Mouse (Mus musculus) heart, embryonic 16.5 days (tissue): ENCODE data around the gene Wnt10b. TPM values are rescaled to one million over a fixed set of nuclear protein-coding genes. Genes with fewer than 3 reads are reported as not detected.
"Not testable (repeated sequence)": the region's sequence is repeated elsewhere in the genome, so short reads cannot be mapped to it uniquely, and the experiment has no call there.

ENCODE experiments used
- ATAC-seq: fragments of 200-750 bp; cut with Nextera tagmentation; replicated peaks from 2 replicates; pipeline ENCODE4 v1.8.0; 2017; ENCODE audit warnings: moderate number of reproducible peaks; ENCODE audit not compliant: insufficient read depth, low FRiP score; ENCODE audit errors: extremely low read depth
- H3K27ac ChIP-seq: fragments of 300-500 bp; sonication (generic); 2 replicates; pipeline ENCODE4 v1.5.1; 2014; ENCODE audit warnings: mild to moderate bottlenecking, low read length, control low read depth, moderate library complexity
- H3K27me3 ChIP-seq: fragments of 300-500 bp; sonication (generic); 2 replicates; pipeline ENCODE4 v1.6.1; 2014; ENCODE audit warnings: low read length, mixed read lengths; ENCODE audit not compliant: control insufficient read depth, insufficient read depth
- H3K36me3 ChIP-seq: fragments of 300-500 bp; sonication (generic); 2 replicates; pipeline ENCODE4 v1.6.1; 2014; ENCODE audit not compliant: control insufficient read depth, insufficient read depth
- H3K4me1 ChIP-seq: fragments of 300-500 bp; sonication (generic); 2 replicates; pipeline ENCODE4 v1.6.1; 2014; ENCODE audit warnings: low read length, mixed read lengths; ENCODE audit not compliant: control insufficient read depth, insufficient read depth
- H3K4me2 ChIP-seq: fragments of 300-500 bp; sonication (generic); 2 replicates; pipeline ENCODE4 v1.6.1; 2014; ENCODE audit warnings: low read depth, mild to moderate bottlenecking, control low read depth, low read length
- H3K4me3 ChIP-seq: fragments of 300-500 bp; sonication (generic); 2 replicates; pipeline ENCODE4 v1.5.1; 2014; ENCODE audit warnings: mild to moderate bottlenecking, control low read depth, low read length
- H3K9ac ChIP-seq: fragments of 300-500 bp; sonication (generic); 2 replicates; pipeline ENCODE4 v1.6.1; 2014; ENCODE audit warnings: low read length, control low read depth
- H3K9me3 ChIP-seq: fragments of 300-500 bp; sonication (generic); replicated peaks from 2 replicates; pipeline ENCODE4 v1.6.1; 2016; ENCODE audit warnings: low read length; ENCODE audit not compliant: control insufficient read depth
- WGBS: fragments of 180-500 bp; shearing (Covaris S2); extraction: QIAGEN DNeasy Blood & Tissue Kit; methylation state at CpG from one replicate; pipeline ENCODE4 v1.1.7; 2014; 5-methylcytosine and 5-hydroxymethylcytosine counted together
- polyA plus RNA-seq: library from polyadenylated mRNA; unstranded; fragments of >200 nt; fragmentation: Nextera tagmentation; extraction: Ambion mirVana; gene quantifications from 2 replicates; pipeline ENCODE4 v1.2.1, GENCODE M21; 2015

Gene Wnt10b
- polyA plus RNA-seq, 1 experiment from 2014 or later = 0.28 TPM

DNA sequence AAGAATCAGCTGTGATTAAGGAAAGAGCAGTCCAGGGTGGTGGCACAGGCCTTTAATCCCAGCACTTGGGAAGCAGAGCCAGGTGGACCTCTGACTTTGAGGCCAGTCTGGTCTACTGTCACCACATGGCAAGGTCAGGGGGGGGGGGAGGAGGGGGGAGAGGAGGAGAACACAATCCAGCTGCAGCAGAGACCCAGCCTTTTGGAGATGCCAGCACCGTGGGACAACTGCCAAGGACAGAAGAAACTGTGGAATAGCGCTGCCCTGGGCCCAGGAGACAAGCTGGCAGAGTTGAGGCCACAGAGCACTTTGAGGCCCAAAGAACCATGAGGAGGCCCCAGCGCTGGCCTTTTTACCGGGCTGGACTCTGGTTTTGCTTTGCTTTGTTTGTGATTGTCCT, 12.0 kb downstream of the Wnt10b start:
- Histone ChIP-seq H3K27me3 (peaks cover 16% of the 10 kb centered on the region), H3K9ac (no peak overlapping the region), H3K4me1 (peaks cover 12% of the 10 kb centered on the region), H3K27ac (no peak overlapping the region), H3K9me3 (no peaks in the 10 kb centered on the region), H3K4me2 (no peak overlapping the region), H3K4me3 (no peak overlapping the region), H3K36me3 (no peaks in the 10 kb centered on the region)
- WGBS = 75% methylated on average over 4 of the region's 4 CpGs
- no peak for ATAC-seq

DNA sequence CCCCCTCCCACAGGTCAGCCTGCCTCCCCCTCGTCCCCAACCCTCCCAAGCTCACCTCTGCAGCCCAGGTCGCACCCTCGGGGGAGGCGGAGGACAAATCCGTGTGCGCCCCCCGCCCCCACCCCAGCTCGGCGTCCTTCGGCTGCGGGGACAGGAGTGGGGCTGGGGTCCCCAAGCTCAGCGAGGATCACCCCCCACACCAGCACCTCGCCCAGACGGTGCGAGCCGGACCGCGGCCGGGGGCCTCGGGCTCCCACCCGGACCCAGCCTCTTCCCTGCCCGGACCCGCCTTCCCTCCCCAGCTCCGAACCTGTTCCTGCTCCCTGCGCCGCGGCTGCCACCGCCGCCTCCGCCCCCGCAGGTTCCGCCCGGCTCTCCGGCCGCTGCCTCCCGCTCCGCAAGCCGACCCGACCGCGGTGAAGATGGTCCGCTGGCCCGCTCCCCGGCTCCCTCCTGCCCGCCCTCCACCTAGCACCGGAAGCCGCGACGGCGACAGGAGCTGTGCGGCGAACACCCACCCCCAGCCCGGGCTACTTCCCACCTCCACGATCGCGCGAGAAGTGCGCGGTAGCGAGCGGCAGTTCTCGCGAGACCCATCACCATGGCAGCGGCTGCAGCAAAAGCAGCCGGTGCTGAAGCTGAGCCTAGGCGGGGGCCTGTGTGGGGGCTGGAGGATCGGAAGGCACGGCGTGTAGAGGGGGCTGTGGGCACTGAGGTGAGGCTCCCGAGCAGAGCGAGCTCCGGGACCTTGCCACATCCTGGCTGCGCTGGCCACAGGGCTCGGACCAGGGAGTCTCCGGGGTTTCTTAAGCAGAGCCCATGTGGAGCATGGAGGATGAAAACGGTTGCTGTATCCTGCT, 15.1 kb downstream of the Wnt10b start, which contains the start of gene Arf3:
Gene Arf3 (minus strand): TSS at position 545 of the 860 bp plus-strand sequence.
- under 1% methylated on average over 75 of the region's 76 CpGs for WGBS
- H3K4me1 ChIP-seq = peaks cover 12% of the 10 kb centered on the region

DNA sequence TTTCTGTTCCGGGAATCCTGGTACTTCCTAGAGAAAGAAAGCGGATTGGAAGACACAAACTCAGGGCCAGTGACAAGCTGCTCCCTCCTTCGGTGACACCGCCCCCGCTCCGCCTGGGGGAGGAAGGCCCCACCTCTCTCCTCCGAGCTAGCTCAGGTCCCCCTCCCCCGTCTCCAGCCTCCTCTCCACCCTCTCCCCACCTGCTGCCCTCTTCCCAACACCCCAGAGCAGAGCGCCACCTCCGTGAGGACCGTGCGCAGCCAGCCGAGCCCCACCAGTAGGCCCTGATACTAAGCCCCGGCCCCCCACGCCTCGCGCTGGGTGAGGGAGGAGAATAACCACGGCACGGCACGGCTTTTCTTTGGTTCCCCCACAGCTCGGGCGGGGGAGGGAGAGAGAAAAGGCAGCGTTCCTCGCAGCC, 15.7 kb downstream of the Wnt10b start:
- Histone ChIP-seq H3K36me3 (0 out of 2 replicates have a peak, but pooled peaks cover 7% of the 10 kb centered on the region), H3K27ac (peak overlapping the region; percentile 85), H3K9me3 (no peaks in the 10 kb centered on the region), H3K4me1 (peaks cover 12% of the 10 kb centered on the region), H3K9ac (peak overlapping the region; percentile 86), H3K4me3 (peak overlapping the region; percentile 99), H3K27me3 (peaks cover 9% of the 10 kb centered on the region), H3K4me2 (peak overlapping the region; percentile 84)
- ATAC-seq = peak; percentile 72
- WGBS = under 1% methylated on average over 22 of the region's 24 CpGs

More for the DNA sequence above, 15.1 kb downstream of the Wnt10b start, which contains the start of gene Arf3:
- Histone ChIP-seq H3K27ac (peak within 1 kb of the TSS; percentile 85), H3K4me2 (peak within 1 kb of the TSS; percentile 84), H3K4me3 (peak within 1 kb of the TSS; percentile 99), H3K27me3 (peaks cover 9% of the 10 kb centered on the region), H3K9me3 (no peaks in the 10 kb centered on the region), H3K9ac (peak within 1 kb of the TSS; percentile 86), H3K36me3 (0 out of 2 replicates have a peak, but pooled peaks cover 7% of the 10 kb centered on the region)
- peak; percentile 94 for ATAC-seq

DNA sequence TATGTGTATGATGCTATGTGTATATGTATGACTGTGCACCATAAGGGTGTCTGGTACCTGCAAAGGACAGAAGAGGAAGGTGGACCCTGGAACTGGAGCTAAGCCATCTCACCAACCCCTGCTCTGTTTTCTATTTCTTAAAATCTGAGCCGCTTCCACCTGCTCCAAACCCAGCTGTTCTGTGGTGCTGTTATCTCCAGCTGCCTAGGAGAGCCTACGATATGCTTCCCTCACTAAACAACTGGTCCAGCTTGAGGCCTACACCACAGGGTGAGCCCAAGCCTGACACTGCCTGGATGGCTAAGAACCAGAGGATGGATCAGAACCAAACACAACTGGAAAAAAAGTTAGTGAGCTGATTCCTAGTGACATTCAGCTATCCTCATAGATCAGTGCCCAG, 23.8 kb downstream of the Wnt10b start:
- WGBS = 81% methylated on average over 2 of the region's 2 CpGs
- ATAC-seq = no peak
- no peaks in the 10 kb centered on the region for H3K9me3 ChIP-seq
- H3K36me3 ChIP-seq = 0 out of 2 replicates have a peak, but pooled peaks cover 2% of the 10 kb centered on the region
- H3K27me3 ChIP-seq = no peaks in the 10 kb centered on the region
- no peak overlapping the region for H3K4me3 ChIP-seq
- H3K4me1 ChIP-seq = no peaks in the 10 kb centered on the region
- H3K4me2 ChIP-seq = no peak overlapping the region
- H3K9ac ChIP-seq = no peak overlapping the region
- H3K27ac ChIP-seq = no peak overlapping the region

DNA sequence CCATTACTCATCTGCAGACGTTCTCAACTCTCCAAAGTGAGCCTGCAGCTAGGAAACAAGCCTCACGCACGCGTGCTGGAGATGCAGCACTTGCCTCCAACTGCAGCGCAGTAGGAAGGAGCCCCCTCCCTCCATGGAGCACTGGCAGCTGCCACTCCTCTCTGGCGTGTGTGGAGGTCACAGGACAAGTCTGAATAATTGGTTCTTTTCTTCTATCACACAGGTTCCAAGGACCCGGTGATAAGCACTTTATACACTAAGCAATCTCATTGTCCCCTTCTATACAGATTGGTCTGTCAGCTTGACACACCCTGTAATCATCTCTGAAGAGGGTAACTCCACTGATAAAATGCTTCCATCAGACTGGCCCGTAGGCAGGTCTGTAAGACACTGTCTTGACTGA, 24.9 kb downstream of the Wnt10b start:
- no peaks in the 10 kb centered on the region for H3K9me3 ChIP-seq
- H3K27me3 ChIP-seq = no peaks in the 10 kb centered on the region
- H3K4me3 ChIP-seq = no peak overlapping the region
- WGBS = 59% methylated on average over 8 of the region's 8 CpGs
- H3K4me2 ChIP-seq = no peak overlapping the region
- H3K9ac ChIP-seq = no peak overlapping the region
- no peaks in the 10 kb centered on the region for H3K36me3 ChIP-seq
- H3K27ac ChIP-seq = no peak overlapping the region
- ATAC-seq = no peak
- H3K4me1 ChIP-seq = no peaks in the 10 kb centered on the region

DNA sequence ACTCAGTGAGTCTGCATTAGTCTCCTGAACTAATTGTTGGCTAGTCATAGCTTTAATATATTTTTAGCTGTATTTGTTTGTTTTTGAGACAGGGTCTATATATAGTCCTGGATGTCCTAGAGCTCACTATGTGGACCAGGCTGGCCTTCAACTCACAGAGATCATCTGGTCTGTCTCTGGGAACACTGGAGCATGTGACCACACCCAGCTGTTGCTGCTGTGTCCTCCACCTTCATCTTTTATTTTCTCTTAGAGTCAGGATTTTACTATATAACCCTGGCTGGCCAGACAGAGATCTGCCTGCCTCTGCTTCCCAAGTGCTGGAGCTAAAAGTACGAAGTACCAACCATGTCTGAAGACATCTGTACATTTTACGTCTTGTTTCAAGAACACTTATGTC, 28.9 kb downstream of the Wnt10b start:
- ATAC-seq = no peak
- no peaks in the 10 kb centered on the region for H3K27me3 ChIP-seq
- no peaks in the 10 kb centered on the region for H3K9me3 ChIP-seq
- H3K4me1 ChIP-seq = peaks cover 15% of the 10 kb centered on the region
- H3K4me3 ChIP-seq = no peak overlapping the region
- H3K9ac ChIP-seq = no peak overlapping the region
- WGBS = 95% methylated on average over 2 of the region's 2 CpGs
- H3K27ac ChIP-seq = no peak overlapping the region
- H3K4me2 ChIP-seq = no peak overlapping the region
- no peaks in the 10 kb centered on the region for H3K36me3 ChIP-seq

DNA sequence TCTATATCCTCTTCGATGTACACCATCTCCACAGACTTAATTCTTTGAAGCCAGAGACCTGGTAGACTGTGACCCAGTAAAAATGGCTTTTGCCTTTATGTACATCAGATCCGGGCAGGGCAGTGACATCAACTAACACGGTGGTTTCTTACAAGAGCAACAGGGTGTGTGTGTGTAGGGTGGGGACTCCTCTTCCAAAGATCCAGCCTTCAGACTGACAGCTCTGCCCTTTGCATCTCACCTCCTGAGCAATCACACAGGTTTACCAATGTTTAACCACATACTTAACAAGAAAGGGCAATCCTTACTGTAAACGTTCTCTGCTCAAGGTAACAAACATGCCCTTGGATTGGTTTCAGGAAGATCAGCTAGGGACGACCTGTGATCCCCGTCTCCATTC, 30.7 kb downstream of the Wnt10b start:
- no peaks in the 10 kb centered on the region for H3K27me3 ChIP-seq
- H3K4me1 ChIP-seq = peaks cover 15% of the 10 kb centered on the region
- H3K4me2 ChIP-seq = no peak overlapping the region
- 76% methylated on average over 6 of the region's 6 CpGs for WGBS
- H3K4me3 ChIP-seq = no peak overlapping the region
- H3K9me3 ChIP-seq = no peaks in the 10 kb centered on the region
- ATAC-seq = no peak
- no peak overlapping the region for H3K27ac ChIP-seq
- 0 out of 2 replicates have a peak, but pooled peaks cover 3% of the 10 kb centered on the region for H3K36me3 ChIP-seq
- H3K9ac ChIP-seq = no peak overlapping the region

DNA sequence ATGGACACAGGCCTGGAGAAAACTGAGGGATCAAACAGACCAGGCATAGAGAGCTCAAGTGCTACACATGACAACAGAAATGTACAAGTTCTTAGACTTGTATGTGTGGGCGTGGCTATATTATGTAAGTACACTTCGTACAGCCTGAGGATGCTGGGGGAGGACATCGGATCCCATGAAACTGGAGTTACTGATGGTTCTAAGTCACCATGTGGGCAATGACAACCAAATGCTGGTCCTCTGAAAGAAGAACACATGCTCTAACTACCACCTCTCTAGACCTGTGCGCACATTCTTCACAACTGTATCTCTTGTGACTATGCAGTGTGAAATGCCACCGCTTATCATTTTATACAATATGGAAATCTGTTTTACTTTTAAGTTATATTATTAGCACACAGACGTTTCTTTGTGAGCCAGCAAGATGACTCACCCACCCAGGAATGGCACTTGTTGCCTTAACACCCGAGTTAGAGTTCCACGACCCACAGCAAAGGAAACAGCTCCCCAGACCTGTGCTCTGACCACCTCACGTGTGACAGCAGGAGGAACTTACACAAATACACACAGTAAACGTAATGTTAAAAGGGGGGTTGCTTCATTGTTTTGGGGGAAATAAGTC, 31.5 kb downstream of the Wnt10b start:
- Histone ChIP-seq H3K9me3 (no peaks in the 10 kb centered on the region), H3K4me3 (no peak overlapping the region), H3K27me3 (no peaks in the 10 kb centered on the region), H3K36me3 (0 out of 2 replicates have a peak, but pooled peaks cover 4% of the 10 kb centered on the region), H3K9ac (no peak overlapping the region), H3K4me1 (peaks cover 15% of the 10 kb centered on the region), H3K27ac (no peak overlapping the region), H3K4me2 (no peak overlapping the region)
- 55% methylated on average over 10 of the region's 10 CpGs for WGBS
- ATAC-seq = no peak

DNA sequence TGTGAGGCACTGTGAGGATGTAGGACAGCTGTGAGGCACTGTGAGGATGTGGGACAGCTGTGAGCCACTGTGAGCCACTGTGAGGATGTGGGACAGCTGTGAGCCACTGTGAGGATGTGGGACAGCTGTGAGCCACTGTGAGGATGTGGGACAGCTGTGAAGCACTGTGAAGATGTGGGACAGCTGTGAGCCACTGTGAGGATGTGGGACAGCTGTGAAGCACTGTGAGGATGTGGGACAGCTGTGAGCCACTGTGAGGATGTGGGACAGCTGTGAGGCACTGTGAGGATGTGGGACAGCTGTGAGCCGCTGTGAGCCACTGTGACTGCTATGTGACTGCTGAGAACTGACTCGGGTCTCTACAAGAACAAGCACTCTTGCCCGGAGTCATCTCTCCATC, 34.1 kb downstream of the Wnt10b start:
- WGBS = 82% methylated on average over 3 of the region's 3 CpGs
- H3K4me3 ChIP-seq, H3K9me3 ChIP-seq, H3K27me3 ChIP-seq, H3K4me2 ChIP-seq, H3K9ac ChIP-seq, H3K27ac ChIP-seq, ATAC-seq: not testable (repeated sequence)
- Histone ChIP-seq H3K36me3 (peaks cover 21% of the 10 kb centered on the region), H3K4me1 (peaks cover 15% of the 10 kb centered on the region)
